Mouse (Mus musculus): ENCODE measurements around the gene Homer2. TPM values are rescaled to one million over a fixed set of nuclear protein-coding genes. Genes with fewer than 3 reads are reported as not detected.

Homer2 gene
- polyA plus RNA-seq, 1 experiment from 2014 or later = 30.1 TPM

DNA sequence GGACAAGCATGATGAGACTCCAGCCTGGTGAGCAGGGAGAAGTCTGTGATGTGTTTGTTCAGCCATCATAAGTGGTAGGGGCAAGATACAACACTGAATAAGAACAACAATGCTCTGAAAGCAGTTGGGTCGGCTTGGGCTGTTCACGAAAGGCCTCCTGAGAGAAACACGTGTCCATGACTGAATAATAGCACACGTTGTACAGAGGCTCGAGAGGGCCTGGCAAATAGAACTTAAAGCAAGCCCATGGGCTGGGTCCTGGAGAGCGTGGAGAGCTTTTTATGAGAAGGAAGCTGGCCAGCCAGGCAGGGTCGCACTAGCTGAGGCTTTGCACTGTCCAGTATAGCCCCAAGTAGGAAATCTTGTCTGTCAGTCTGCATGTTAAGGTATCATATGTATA, 128.9 kb downstream of the Homer2 start:
- Histone ChIP-seq H3K9me3 (ENCODE audit: control insufficient read depth, low read length) (no peaks in the 10 kb centered on the region), H3K9ac (ENCODE audit: low read length) (no peak overlapping the region), H3K36me3 (ENCODE audit: control insufficient read depth, insufficient read depth, low read length) (no peaks in the 10 kb centered on the region; the same call in 1 of the 2 replicates), H3K4me1 (replicated peaks; ENCODE audit: control insufficient read depth, insufficient read depth, low read length) (no peaks in the 10 kb centered on the region), H3K27me3 (ENCODE audit: control insufficient read depth, insufficient read depth, low read length) (no peaks in the 10 kb centered on the region), H3K27ac (ENCODE audit: low read depth, low read length) (no peak overlapping the region), H3K4me3 (ENCODE audit: low read depth, low read length) (no peak overlapping the region), H3K4me2 (ENCODE audit: low read depth, low read length, severe bottlenecking) (no peak overlapping the region)
- no peak for ATAC-seq (replicated peaks; ENCODE audit: low FRiP score)
- WGBS = 88% methylated on average over 7 of the region's 7 CpGs
- no peak for DNase-seq (ENCODE audit: low spot score)

DNA sequence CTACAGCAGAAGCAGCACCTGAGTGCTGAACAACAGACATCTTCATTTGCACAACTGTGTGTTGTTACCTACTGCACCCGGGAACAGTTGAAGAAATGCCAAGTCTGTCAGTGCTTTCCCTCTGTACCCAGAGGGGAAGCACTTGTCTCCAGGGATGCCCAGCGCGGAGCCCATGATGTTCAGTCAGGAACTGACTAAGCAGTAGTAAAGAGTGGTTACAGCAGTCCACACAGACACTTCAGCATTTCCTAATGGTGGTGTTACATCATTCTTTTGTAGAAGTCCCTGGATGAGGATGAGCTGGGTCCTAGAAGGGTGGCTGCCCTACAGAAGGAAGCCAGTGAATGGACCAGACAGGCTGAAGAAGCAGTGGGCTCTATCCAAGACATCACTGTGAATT, 129.5 kb downstream of the Homer2 start:
- WGBS = 90% methylated on average over 3 of the region's 3 CpGs
- Histone ChIP-seq H3K4me2 (ENCODE audit: low read depth, low read length, severe bottlenecking) (no peak overlapping the region), H3K9ac (ENCODE audit: low read length) (no peak overlapping the region), H3K4me3 (ENCODE audit: low read depth, low read length) (no peak overlapping the region), H3K36me3 (ENCODE audit: control insufficient read depth, insufficient read depth, low read length) (no peaks in the 10 kb centered on the region; the same call in 1 of the 2 replicates), H3K9me3 (ENCODE audit: control insufficient read depth, low read length) (no peaks in the 10 kb centered on the region), H3K27me3 (ENCODE audit: control insufficient read depth, insufficient read depth, low read length) (no peaks in the 10 kb centered on the region), H3K27ac (ENCODE audit: low read depth, low read length) (no peak overlapping the region), H3K4me1 (replicated peaks; ENCODE audit: control insufficient read depth, insufficient read depth, low read length) (no peaks in the 10 kb centered on the region)
- DNase-seq (ENCODE audit: low spot score) (no peak), ATAC-seq (replicated peaks; ENCODE audit: low FRiP score) (no peak)

DNA sequence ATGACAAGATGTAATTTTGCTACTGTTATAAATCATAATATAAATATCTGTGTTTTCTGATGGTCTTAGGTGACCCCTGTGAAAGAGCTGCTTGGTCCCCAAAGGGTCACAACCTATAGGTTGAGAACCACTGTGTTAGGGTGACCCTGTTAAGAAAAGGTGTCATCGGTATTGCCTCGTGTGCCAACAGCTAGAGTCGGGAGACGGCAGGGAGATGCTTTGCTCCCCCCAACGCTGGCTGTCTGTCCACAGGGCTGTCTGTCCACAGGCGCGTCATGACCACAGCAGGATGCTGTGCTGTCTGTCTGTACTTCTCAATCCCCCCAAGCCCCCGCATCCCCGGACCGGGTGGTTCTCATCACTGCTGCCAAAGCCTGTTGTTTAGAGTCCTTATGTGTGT, 131.7 kb downstream of the Homer2 start:
- Histone ChIP-seq H3K4me2 (ENCODE audit: low read depth, low read length, severe bottlenecking) (no peak overlapping the region), H3K9ac (ENCODE audit: low read length) (no peak overlapping the region), H3K4me3 (ENCODE audit: low read depth, low read length) (no peak overlapping the region), H3K9me3 (ENCODE audit: control insufficient read depth, low read length) (no peaks in the 10 kb centered on the region), H3K4me1 (replicated peaks; ENCODE audit: control insufficient read depth, insufficient read depth, low read length) (no peaks in the 10 kb centered on the region), H3K27me3 (ENCODE audit: control insufficient read depth, insufficient read depth, low read length) (no peaks in the 10 kb centered on the region), H3K27ac (ENCODE audit: low read depth, low read length) (no peak overlapping the region), H3K36me3 (ENCODE audit: control insufficient read depth, insufficient read depth, low read length) (no peaks in the 10 kb centered on the region; the same call in 1 of the 2 replicates)
- DNase-seq (ENCODE audit: low spot score) = no peak
- WGBS = 95% methylated on average over 10 of the region's 10 CpGs
- ATAC-seq (replicated peaks; ENCODE audit: low FRiP score) = no peak

DNA sequence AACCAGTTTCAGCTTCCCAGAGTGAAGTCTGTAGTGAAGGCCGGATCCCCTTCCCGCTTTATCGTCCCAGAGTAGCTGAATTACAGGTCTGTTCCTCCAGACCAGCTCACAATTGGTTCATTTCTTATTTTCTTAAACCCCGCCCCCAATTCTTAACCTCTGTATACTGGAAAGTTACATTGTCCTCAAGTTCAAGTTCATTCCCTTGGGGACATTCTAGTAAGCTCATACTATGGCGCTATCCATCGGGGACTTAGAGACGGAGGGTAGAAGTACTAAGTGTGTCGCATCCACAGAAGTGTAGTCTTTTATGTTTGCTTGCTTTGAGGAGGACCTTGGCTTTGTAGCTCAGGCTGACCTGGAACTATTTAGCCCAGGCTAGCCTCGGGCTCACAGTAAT, 133.5 kb downstream of the Homer2 start:
- 95% methylated on average over 9 of the region's 9 CpGs for WGBS
- DNase-seq (ENCODE audit: low spot score) = no peak

DNA sequence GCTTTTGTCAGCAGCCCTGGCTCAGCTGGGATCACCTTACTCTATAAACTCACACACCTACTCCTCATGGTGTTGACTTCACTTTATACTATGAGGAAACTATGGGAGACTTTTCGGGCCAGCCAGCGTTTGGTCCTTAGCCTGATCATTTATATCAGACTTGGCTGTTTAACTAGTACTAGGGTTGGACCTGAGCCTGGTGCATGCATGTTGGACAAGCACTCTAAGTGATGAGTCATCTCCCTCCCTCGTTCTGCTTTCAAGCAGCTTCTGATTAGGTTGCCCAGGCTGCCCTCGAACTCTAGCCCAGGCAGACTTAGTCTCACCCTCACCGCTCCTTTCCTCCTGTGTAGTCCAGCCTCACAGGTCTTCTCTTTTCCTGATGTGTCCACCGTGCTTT, 133.9 kb downstream of the Homer2 start:
- H3K27me3 ChIP-seq (ENCODE audit: control insufficient read depth, insufficient read depth, low read length) = no peaks in the 10 kb centered on the region
- no peak for ATAC-seq (replicated peaks; ENCODE audit: low FRiP score)
- H3K36me3 ChIP-seq (ENCODE audit: control insufficient read depth, insufficient read depth, low read length) = no peaks in the 10 kb centered on the region; the same call in 1 of the 2 replicates
- no peak for DNase-seq (ENCODE audit: low spot score)
- H3K9ac ChIP-seq (ENCODE audit: low read length) = no peak overlapping the region
- no peaks in the 10 kb centered on the region for H3K4me1 ChIP-seq (replicated peaks; ENCODE audit: control insufficient read depth, insufficient read depth, low read length)
- H3K4me3 ChIP-seq (ENCODE audit: low read depth, low read length) = no peak overlapping the region
- H3K27ac ChIP-seq (ENCODE audit: low read depth, low read length) = no peak overlapping the region
- no peaks in the 10 kb centered on the region for H3K9me3 ChIP-seq (ENCODE audit: control insufficient read depth, low read length)
- WGBS = 94% methylated on average over 6 of the region's 6 CpGs
- H3K4me2 ChIP-seq (ENCODE audit: low read depth, low read length, severe bottlenecking) = no peak overlapping the region

More for the DNA sequence above, 133.5 kb downstream of the Homer2 start:
- Histone ChIP-seq H3K36me3 (ENCODE audit: control insufficient read depth, insufficient read depth, low read length) (no peaks in the 10 kb centered on the region; the same call in 1 of the 2 replicates), H3K27me3 (ENCODE audit: control insufficient read depth, insufficient read depth, low read length) (no peaks in the 10 kb centered on the region), H3K27ac (ENCODE audit: low read depth, low read length) (no peak overlapping the region), H3K4me3 (ENCODE audit: low read depth, low read length) (no peak overlapping the region), H3K4me1 (replicated peaks; ENCODE audit: control insufficient read depth, insufficient read depth, low read length) (no peaks in the 10 kb centered on the region), H3K4me2 (ENCODE audit: low read depth, low read length, severe bottlenecking) (no peak overlapping the region), H3K9me3 (ENCODE audit: control insufficient read depth, low read length) (no peaks in the 10 kb centered on the region), H3K9ac (ENCODE audit: low read length) (no peak overlapping the region)
- no peak for ATAC-seq (replicated peaks; ENCODE audit: low FRiP score)

DNA sequence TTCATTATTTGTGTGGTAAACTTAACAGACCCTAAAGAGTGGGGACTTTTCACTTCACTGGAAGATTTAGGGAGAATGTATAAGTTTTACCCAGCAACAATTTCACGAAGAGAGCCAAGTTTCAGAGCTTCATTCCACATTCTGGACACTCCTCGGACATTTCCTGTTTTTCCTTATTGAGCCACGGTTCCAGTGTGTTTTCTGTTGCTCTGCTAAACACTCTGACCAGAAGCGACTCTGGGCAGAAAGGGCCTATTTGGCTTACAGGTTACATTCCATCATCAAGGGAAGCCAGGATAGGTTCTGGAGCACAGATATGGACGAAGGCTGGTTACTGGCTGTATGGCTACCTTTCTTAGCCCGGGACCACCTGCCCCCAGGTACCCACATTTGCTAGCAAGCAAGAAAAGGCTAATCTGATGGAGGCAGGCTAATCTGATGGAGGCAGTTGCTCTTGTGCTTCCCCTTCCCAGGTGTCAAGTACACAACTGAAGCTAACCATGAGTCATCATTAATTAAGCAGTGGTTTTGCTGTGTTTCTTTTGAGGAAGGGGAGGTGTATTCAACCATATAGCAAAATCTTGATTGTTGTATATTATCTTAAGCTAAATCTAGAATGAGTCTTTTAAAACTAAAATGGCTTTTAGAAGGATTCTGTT, 134.6 kb downstream of the Homer2 start:
- H3K27ac ChIP-seq (ENCODE audit: low read depth, low read length) = no peak overlapping the region
- H3K36me3 ChIP-seq (ENCODE audit: control insufficient read depth, insufficient read depth, low read length) = no peaks in the 10 kb centered on the region; the same call in 1 of the 2 replicates
- 83% methylated on average over 6 of the region's 6 CpGs for WGBS
- no peaks in the 10 kb centered on the region for H3K27me3 ChIP-seq (ENCODE audit: control insufficient read depth, insufficient read depth, low read length)
- H3K9ac ChIP-seq (ENCODE audit: low read length) = no peak overlapping the region
- no peaks in the 10 kb centered on the region for H3K4me1 ChIP-seq (replicated peaks; ENCODE audit: control insufficient read depth, insufficient read depth, low read length)
- DNase-seq (ENCODE audit: low spot score) (no peak), ATAC-seq (replicated peaks; ENCODE audit: low FRiP score) (no peak)
- H3K9me3 ChIP-seq (ENCODE audit: control insufficient read depth, low read length) = no peaks in the 10 kb centered on the region
- peak overlapping the region; percentile 11; the same call in 1 of the 2 replicates for H3K4me2 ChIP-seq (ENCODE audit: low read depth, low read length, severe bottlenecking)
- no peak overlapping the region for H3K4me3 ChIP-seq (ENCODE audit: low read depth, low read length)

DNA sequence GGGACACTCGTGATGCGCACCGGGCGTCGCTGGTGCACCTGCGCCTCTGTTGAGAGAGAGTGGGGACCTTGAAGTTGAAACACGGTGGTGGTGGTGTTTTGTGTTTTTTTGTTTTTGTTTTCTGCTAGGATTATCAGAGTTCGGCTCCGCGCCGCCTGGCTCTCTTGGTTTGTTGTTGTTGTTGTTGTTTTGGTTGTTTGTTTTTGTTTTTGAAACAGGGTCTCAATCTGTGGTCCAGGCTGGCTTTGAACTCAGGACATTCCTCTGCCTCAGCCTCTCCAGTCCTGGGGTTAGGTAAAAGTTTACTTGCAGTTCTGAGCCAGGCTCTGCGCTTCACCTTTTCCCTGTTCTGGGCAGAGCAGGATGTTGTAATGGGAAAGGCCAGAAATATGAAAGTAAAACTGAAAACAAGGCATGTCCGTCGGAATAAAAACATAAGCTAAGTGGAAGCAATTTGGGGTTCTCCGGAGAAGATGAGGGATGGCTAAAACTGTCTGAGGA, 135.3 kb downstream of the Homer2 start:
- 21% methylated on average over 15 of the region's 15 CpGs for WGBS
- H3K4me1 ChIP-seq (replicated peaks; ENCODE audit: control insufficient read depth, insufficient read depth, low read length) = no peaks in the 10 kb centered on the region
- peak overlapping the region; percentile 80 for H3K4me3 ChIP-seq (ENCODE audit: low read depth, low read length)
- no peaks in the 10 kb centered on the region for H3K9me3 ChIP-seq (ENCODE audit: control insufficient read depth, low read length)
- peak overlapping the region; percentile 84 for H3K27ac ChIP-seq (ENCODE audit: low read depth, low read length)
- H3K9ac ChIP-seq (ENCODE audit: low read length) = peak overlapping the region; percentile 85
- H3K4me2 ChIP-seq (ENCODE audit: low read depth, low read length, severe bottlenecking) = peak overlapping the region; percentile 80
- no peak for DNase-seq (ENCODE audit: low spot score)
- H3K36me3 ChIP-seq (ENCODE audit: control insufficient read depth, insufficient read depth, low read length) = no peaks in the 10 kb centered on the region; the same call in 1 of the 2 replicates
- no peak for ATAC-seq (replicated peaks; ENCODE audit: low FRiP score)
- no peaks in the 10 kb centered on the region for H3K27me3 ChIP-seq (ENCODE audit: control insufficient read depth, insufficient read depth, low read length)

DNA sequence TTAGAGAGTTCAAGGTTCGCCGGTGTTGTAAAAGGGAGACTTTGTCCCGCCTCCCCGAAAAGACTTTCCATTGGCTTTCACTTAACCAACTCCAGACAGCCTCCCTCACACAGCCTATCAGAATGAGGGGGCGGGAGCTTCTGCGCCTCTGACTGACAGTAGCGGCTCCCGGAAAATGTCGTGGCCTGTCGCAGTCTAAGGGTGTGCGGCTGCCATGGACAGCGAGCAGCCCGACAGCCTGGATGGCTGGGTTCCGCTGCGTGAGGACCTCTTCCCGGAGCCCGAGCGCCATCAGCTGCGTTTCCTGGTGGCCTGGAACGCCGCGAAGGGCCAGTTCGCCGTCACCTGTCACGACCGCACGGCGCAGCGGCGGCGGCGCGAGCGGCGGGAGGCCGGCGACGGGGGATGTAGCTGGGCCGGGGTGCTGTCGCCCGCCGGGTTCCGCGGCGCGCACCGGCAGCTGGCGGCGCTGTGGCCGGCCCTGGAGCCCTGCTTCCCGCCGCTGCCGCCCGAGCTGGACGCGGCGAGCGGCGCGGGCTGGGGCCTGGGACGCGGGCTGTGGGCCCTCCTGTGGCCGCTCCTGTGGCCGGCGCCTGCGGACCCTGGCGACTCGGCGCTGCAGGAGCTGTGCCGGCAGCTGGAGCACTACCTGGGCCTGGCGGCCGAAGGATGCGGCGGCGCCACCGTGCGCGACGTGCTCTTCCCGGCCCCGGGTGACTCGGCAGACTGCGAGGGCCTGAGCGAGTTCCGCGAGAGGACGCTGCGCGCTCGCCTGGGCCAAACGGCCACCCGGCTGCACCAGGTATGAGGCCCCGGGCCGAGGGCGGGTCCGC, 136.0 kb downstream of the Homer2 start, which contains the start of gene Whamm:
Gene Whamm, plus strand, starts transcription at position 159 of the 833 bp plus-strand sequence.
- H3K4me2 ChIP-seq (ENCODE audit: low read depth, low read length, severe bottlenecking) = peak within 1 kb of the TSS; percentile 80
- no peaks in the 10 kb centered on the region for H3K9me3 ChIP-seq (ENCODE audit: control insufficient read depth, low read length)
- under 1% methylated on average over 81 of the region's 96 CpGs for WGBS
- H3K4me3 ChIP-seq (ENCODE audit: low read depth, low read length) = peak within 1 kb of the TSS; percentile 80
- DNase-seq (ENCODE audit: low spot score) (peak; percentile 94), ATAC-seq (replicated peaks; ENCODE audit: low FRiP score) (peak; percentile 99)
- H3K27ac ChIP-seq (ENCODE audit: low read depth, low read length) = peak within 1 kb of the TSS; percentile 84
- no peaks in the 10 kb centered on the region for H3K27me3 ChIP-seq (ENCODE audit: control insufficient read depth, insufficient read depth, low read length)
- no peaks in the 10 kb centered on the region; the same call in 1 of the 2 replicates for H3K36me3 ChIP-seq (ENCODE audit: control insufficient read depth, insufficient read depth, low read length)
- H3K9ac ChIP-seq (ENCODE audit: low read length) = peak within 1 kb of the TSS; percentile 85
- H3K4me1 ChIP-seq (replicated peaks; ENCODE audit: control insufficient read depth, insufficient read depth, low read length) = no peaks in the 10 kb centered on the region

Data from forebrain, embryonic 11.5 days (tissue).